Mouse (Mus musculus): Measurements from ENCODE around the gene Fbxl17.

Gene Fbxl17

DNA sequence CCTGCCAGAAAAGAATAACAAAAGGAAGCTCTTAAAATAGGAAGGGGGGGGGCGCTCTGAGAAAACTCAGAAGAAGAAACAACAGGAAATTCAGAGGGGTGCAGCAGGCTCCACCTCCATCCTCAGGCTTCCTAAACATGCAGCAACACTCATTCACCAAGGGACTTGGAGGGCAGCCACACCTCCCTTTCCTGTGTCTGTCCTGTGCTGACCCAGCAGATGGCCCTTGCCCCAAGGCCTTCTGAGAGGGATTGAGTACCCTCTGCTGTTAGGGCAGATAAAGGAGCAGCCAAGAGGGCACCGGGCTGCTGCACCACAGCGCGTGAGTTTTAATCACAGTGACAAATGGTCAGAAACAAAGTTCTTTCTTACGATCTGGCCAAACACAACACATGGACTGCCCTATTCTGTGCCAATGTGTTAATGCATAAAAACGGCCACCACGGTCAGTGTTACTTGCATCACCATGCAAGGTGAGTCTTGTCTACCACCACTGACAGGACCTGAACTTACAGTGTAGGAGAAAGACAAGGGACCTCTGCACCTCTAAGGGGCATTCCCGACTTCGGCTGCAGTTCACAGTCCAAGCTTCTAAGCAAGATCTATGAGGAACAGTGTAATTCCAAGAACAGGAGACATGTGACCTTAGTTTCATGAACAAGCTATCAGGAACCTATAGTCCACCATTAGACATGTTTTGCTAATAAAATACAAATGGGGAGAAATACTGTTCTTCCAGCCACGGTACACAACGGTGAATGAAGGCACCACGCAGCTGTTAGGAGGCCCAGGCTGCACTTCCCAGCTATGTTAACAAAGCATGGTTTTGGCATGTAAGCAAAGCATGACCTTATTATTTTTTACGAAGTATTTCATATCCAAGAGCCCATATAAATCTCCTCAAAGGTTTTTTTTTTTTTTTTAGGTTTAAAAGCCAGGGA, 96.8 kb downstream of the Fbxl17 start:
- DNase-seq (ENCODE audit: low spot score): no peak

DNA sequence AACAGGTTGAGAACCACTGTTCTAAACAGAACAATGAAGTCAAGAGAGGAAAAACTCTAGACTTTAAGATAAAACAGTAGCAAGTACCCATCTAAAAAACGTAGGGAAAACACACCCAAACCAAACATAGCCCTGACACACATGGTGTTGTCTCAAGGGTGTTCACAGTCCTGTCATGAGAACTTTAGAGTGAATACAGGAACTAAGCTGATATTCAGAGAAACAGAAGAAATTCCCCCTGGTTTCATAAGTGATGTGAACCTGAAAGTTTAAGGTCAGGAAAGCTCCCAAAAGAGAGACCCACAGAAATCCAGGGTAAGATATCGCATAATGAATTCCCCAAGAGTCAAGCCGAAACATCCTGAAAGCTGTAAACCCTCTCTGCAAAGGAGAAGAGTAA, 97.6 kb downstream of the Fbxl17 start:
- no peak for DNase-seq (ENCODE audit: low spot score)

DNA sequence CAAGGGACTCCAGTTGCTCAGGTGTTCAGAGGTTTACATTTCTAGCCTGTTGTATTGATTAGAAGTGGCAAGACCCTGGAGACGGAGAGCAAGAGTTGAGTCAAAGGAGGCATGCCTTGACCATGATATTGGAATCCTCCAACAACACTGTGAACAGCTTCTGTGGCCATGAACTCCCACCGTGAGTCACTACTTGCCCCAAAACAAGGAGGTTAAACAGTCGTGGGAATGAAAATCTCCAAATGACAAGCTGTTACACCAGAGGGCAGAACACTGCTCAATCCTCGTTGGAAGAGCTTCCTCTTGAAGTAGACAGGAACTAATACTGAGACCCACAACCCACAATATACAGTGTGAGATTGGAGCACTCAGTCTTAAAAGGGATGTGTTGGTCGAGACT, 99.2 kb downstream of the Fbxl17 start:
- DNase-seq (ENCODE audit: low spot score): no peak

DNA sequence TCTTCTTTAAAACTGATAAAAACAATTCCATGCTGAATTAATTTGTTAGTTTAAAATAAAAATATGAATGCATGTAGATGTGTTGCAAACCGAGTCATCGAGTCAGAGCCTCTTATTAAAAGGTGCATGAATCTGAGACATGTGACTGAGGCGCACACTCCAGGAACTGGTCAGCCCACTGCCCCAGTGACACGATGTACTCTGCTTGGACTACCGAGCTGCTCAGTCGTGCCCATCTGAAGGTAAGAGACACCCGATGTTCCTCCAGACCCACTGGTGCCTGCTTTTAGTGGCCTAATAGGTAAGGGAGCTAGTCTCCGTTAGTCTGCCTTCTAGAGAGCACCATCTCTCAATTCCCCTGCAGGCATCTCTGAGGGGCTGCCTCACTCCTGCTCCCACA, 100.0 kb downstream of the Fbxl17 start:
- DNase-seq (ENCODE audit: low spot score): no peak

DNA sequence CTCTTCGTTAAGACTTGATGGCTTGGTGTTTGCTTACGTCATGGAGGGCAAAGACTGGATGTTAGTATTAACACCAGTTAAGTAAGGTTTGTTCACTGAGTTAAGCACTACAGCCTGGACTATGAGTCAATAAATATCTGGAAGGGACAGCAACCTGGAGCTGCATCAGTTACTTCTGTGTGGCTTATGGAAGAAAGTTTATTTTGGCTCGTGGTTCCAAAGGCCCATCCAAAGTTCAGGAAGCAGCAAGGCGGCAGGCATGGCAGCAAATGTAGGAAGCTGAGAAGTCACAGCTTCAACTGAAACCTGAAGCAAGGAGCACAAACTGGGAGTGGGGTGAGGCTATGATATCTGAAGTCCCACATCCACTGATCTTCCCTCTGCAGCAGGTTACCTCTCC, 108.3 kb downstream of the Fbxl17 start:
- no peak for DNase-seq (ENCODE audit: low spot score)

DNA sequence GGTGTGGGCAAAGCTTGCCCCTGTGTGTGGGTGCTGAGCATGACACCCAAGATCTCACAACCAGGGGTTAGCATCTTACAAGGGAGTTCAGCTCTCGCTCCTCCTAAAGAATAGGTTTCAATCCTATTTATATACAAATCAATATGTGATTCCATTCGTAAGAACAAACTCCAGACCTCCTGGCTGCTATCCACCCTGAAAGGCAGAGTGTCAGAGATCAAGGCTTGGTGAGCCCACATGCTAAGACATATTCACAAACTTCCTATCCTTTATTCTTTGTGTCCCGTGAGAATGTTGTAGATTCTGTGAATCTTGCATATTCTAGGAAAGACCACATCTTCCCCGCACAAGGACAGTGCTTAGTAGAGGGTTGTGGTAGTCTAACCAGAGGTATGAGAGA, 108.9 kb downstream of the Fbxl17 start:
- DNase-seq (ENCODE audit: low spot score): no peak

DNA sequence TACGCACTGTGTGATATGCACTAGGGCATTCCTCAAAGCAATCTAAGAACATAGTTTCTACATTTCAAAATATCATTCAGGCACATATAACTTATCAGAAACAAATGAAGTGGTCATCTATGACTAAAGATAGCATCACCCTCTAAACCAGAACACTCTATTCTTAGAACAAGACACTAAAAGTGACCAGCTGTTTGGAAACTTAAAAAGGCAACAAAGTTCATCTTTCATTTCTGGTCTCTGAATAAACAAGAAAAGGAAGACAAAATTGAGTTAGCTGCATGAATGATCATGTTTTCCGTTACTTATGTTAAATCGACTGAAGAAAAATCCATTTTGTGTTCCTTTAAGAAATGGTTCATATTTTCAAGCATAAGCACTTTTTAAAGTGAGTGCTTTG, 128.8 kb downstream of the Fbxl17 start:
- DNase-seq (ENCODE audit: low spot score): no peak

DNA sequence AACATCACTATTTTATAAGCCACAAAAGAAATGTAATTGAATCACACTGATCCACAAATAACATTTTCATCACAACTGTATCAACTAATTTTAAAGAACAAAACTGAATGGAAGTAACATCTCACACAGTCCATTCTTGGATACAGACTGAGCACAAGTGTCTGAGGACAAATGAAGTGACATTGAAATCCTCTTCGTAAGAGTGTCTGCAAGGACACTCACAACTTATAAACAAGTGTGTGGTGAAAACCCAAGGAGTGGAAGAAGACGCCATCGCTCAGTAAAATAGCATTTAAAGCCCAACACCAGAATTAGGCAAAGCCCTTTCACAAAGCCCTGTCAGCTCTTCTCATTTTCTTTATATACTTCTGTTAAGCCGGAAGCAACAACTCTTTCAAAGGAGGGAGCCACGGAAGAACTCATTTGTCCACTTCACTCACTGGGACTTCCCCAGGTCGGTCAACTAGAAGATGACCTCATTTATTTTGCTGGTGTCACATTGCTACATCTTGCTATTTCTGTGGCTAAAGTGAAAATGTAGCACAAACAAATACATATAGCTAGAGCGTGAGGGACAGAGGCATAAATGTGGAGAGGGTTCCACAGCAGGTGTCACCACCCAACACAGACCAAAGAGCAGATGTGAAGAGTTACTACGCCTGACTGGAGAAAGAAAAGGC, 130.0 kb downstream of the Fbxl17 start:
- no peak for DNase-seq (ENCODE audit: low spot score)

DNA sequence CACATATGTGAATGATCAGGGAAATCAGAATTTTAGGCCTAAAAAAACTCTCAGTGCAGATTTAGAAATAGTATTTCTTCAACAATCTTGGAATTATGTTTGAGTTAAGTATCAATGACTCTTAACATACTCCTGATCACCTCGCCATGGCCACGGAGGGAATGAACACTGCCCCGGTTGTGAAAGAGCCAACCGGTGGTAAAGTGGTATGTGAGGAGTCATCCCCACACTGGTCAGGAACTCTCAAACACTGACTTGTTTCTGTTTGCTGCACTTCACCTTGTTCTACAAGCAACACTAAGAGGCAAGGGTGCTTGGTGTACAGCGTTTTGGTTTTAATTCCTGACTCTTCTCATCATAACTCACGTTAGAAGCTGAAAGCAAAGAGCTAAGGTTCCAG, 132.3 kb downstream of the Fbxl17 start:
- no peak for DNase-seq (ENCODE audit: low spot score)

DNA sequence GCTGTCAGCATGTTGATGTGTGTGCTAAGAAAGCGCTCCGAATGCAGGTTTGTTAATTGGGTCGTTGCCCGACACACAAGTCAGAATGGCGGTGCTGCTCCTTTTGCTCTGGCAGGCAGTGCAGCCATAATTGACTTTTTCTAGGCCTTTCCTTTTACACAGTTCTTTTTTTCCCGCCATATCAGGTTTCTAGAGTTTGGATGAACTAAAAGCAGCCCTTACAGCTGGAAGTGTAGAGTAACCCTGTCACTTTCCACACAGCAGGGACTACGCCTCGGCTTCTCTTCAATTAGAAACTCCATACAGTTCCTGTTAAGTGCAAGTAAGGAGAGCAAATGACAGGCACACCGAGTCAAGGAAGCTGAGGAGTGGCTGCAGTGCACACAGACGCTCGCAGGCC, 133.8 kb downstream of the Fbxl17 start:
- DNase-seq (ENCODE audit: low spot score): no peak

DNA sequence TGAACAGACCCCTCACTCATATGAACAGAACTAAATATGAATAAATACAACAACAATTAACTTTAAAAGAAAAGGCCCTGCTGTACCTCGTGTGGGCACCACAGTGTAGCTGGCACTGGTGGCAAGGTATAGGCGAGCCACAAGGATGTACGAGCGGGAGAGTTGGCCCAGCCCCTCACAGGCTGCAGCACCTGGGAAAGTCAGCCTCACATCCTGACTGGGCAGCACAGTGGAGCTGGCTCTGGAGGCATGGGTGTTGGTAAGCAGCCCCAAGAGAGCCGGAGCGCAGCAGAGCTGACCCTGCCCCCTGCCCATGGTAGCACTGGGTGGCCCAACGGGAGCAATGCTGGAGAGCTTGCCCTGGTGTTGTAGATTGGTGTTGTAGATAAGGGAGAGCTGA, 135.2 kb downstream of the Fbxl17 start:
- DNase-seq (ENCODE audit: low spot score): no peak

DNA sequence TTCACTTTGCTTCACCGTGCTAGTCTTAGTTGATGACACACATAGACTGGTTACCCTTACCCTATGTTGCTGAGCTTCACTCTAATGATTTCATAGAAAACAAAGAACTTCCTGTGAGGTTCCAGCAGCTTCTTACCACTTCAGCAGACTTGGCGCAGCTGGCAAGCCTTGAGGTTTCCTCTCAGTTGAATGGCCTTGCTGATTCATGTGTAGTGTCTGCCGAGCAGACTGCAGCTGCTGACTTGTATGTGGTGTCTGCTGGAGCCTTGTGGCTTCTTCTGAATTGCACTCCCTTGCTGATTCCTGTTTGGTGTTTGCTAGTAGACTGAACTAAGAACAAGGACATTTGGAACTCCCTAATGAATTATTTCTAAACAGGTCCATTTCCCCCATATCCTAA, 137.6 kb downstream of the Fbxl17 start:
- DNase-seq (ENCODE audit: low spot score): no peak

DNA sequence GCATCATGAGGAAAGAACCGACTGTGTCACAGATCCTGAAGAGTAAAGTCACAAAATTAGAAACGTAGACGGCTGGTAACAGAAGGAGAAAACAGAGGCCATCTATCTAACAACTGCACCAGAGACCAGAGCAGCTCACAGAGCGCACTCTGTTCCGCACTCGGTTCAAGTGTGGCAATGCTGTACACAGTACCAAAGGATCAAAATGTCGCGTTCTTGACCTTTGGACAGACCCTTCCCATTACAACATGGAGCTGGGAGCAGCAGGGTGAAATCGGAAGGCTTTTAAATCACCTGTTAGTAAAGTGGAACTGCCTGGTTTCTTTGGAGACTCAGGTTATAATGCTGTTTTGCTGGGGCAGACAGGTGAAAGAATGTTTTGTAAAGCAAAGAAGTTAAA, 138.1 kb downstream of the Fbxl17 start:
- no peak for DNase-seq (ENCODE audit: low spot score)

DNA sequence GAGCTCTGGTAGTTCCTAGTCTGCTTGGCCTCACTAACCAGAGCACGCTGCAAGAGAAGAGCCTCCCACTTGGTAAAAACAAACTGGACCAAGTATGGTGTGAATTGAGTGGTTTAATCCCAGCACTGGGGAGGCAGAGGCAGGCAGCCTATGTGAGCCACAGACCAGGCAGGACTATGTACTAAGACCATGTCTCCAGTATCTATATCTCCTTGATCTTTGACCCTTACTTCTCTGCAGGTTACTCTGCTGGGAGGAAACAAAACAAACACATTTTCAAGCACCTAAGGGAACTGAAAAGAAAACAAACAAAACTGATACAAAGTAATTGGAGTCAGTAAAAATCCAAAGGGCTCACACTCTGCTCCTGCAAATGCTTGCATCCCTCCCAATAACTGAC, 141.0 kb downstream of the Fbxl17 start:
- no peak for DNase-seq (ENCODE audit: low spot score)

DNA sequence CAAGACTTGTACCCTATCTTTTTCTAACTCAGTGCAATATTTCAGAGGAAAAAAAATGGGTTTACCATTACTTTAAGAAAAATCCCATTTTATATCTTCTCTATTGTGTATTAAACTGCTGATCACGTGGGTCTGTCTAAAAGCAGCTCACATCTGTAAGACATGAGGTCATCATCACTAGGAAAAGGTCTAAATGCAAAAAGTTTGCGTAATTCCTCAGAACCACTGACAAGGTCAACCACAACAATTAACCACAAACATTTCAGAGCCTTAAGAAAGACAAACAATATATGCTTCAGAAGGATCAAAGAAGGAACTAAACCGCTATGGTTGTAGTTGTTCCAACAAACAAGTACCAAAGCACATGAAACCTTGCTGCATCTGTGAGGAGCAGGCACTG, 143.6 kb downstream of the Fbxl17 start:
- no peak for DNase-seq (ENCODE audit: low spot score)

DNA sequence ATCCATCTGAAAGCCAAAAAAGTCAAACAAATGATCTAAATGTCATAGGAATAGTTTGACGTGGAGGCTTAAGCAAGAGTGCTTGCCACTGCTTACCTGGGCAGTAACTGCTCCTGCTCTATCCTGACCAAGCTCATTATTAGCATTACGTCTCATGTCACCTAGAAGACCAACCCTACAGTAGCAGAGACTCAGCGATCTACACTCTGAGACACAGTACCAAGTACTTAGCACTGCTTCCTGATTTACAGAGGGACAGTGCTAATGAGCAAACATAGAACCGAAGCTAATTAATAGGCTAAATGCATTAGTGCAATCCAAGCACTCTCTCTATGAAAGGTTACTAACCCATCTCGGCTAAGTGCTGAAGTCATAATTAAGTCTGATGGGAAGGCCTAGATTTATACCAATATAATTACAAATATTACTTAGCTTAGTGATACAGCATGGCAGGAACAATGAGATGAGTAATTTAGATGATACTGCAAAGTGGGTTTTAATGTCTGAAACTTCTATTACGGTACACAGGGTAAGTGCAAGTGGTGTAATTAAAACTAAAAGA, 147.1 kb downstream of the Fbxl17 start:
- DNase-seq (ENCODE audit: low spot score): no peak

DNA sequence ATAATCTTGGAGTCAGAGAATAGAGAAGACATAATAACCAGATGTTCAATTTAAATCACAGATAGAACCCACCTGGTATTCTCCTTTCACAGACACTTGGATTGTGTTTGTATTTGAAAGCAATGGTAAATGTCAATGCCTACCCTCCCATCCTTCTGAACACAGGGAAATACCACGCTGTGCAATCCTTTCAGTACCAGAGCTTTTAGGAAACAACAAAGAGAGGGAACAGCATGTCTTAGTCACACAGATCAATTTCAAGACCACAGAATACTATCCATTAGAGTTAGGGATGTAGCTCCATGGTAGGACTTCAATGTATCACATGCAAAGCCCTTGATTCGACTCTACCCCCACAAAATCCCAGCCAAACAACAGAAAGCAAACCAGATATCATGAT, 148.1 kb downstream of the Fbxl17 start:
- no peak for DNase-seq (ENCODE audit: low spot score)

DNA sequence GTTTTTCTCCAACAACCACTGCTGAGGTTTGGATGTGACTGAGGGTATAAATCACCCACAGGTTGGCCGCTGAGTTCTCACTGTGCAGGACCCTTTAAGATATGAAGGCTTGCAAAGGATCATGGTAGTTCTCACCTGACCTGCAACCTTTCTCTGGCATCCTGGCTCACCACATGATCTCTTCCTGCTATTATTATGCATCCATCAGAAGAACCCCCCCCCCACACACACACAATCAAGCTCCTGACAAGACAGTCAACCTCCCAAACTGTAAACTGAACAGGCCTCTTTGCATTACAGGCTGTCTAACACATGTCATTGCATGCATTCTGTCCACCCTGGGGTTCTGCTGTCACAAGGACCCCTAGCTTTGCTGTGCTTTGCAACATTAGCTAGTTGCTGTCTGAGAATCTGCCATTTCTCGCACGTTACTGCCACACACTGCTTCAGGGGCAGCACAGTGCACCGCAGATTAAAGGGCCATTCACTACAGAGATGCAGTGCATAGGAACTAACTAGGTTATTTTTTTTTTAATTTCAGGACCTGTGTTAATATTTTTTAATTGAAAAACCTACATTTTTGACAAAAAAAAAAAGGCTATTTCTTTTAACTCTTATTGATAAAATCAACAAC, 148.8 kb downstream of the Fbxl17 start:
- no peak for DNase-seq (ENCODE audit: low spot score)

DNA sequence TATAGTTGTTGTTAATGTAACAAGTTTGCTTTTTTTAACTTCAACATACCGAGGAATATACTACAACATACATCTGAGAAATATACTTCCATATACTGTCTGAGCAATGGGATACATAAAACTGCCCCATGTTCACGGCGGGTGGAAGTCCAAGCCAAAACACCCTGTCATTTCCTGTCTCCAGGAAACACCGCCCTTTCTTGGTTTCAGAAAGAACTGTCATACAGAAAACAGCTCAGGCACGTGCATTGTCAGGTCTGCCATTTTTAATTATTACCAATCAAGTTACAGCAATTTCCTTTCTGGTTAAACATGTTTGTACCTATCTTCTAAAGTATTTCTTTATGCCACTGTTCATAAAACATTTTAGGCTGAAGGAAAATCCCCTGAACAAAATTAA, 155.7 kb downstream of the Fbxl17 start:
- DNase-seq (ENCODE audit: low spot score): no peak

DNA sequence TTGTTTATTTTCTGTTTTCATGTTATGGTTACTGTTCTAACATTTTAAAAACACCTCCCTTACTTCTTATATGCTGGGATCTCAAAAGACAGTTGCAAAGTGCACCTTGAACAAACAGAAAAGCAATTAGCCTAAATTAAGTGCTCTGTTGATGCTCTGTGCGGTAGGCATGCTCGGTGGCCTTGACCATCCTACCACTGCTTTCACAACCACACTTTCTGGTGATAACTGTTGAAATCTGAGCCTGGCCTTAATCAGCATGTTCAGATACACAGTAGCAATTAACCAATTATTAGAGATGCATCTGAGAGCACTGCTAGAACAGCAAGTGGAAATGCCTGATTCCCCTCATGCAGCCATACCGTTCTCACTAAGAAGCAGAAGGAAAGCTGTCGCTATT, 156.7 kb downstream of the Fbxl17 start:
- DNase-seq (ENCODE audit: low spot score): no peak

DNA sequence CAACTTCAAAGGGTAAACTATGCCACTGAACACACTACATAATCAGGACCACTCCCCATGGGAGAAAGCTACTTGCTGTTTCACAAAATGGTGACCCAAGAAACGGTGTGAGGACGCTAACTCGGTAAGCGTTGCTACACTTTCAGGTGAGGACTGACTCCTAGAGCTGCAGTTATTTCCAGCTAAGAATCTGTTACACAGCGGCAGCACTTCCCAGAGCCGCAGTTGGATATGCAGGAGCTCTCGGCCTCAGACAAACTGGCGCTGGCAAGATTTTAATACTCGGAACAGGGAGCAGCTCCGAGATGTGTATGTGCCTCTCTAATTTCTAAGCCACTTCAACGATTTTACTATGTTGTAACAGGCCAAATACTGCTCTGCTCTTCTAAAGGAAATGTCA, 157.4 kb downstream of the Fbxl17 start:
- no peak for DNase-seq (ENCODE audit: low spot score)

DNA sequence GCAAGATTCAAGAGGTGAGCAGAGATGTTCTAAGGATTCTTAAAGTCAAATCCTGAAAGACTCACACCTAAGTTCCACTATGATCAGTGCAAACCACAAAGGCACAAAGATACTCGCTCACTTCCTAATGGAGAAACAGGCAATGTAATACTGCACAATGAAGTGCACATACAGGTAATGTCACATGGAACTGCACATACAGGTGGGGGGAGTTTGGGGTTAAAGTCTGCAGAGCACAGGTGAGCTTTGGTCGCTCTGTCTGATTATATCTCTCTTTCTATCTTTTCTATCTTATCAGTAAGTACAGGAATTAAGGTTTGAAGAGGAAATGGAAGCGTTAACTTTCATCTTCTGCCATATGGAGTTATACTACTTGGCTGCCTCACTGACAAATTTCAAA, 158.6 kb downstream of the Fbxl17 start:
- DNase-seq (ENCODE audit: low spot score): no peak

DNA sequence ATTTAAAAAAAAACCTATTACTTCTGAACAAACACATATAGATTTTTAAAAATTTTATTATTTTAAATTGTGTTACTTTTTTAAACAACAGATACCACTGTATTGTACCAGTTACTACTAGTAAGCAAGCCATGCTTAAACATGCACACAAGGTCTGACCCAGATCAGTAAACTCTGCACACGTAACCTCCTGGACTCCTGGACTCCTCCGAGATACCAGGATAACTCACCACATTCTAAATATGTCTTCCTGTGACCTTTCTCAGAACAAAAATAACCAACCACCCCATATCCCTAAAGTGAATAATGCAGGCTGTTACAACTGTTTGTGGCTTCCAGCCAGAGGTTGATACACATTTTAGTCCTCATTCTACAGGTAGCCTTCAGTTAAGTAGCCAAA, 170.9 kb downstream of the Fbxl17 start:
- no peak for DNase-seq (ENCODE audit: low spot score)

Measured in spleen, adult 12 weeks (tissue).